Mouse (Mus musculus): Measurements from ENCODE around the gene Fbxw8.

Fbxw8 gene

DNA sequence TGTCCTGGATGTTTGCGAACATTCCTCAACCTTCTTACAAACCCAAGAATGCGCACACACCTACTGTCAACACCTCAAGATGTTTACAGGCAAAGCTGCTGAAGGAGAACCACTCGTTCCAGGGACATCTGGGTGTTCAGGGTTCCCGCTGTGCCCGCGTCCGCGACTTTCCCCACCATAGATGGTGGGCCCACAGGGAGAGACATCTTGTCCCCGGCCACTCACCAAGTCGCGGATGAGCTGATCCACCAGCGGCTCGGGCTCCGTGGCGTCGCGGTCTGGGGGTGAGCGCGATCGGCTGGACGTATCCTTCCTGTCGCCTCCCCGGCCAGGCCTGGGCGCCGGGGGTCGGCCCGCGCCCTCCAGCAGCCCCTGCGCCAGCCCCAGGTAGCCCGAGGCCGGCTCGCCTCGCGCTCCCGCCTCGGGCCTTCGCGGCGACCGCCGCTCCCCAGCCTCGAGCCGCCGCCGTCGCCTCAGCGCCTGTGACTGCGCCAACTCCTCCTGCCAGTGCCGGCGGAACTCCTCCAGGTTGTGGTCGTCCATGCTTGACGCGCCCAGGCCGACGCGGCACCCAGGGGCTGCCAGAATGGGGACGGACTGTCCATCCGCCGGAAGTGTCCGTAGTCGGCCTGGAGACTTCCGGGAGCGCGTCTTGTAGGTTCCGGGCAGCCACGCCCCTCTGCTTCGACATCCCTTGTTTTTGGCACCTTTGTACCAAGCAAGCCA is at the start of gene Fbxw8:
TSS of gene Fbxw8 (minus strand) at position 626 of the 726 bp plus-strand sequence.
- peak; percentile 82 for DNase-seq

DNA sequence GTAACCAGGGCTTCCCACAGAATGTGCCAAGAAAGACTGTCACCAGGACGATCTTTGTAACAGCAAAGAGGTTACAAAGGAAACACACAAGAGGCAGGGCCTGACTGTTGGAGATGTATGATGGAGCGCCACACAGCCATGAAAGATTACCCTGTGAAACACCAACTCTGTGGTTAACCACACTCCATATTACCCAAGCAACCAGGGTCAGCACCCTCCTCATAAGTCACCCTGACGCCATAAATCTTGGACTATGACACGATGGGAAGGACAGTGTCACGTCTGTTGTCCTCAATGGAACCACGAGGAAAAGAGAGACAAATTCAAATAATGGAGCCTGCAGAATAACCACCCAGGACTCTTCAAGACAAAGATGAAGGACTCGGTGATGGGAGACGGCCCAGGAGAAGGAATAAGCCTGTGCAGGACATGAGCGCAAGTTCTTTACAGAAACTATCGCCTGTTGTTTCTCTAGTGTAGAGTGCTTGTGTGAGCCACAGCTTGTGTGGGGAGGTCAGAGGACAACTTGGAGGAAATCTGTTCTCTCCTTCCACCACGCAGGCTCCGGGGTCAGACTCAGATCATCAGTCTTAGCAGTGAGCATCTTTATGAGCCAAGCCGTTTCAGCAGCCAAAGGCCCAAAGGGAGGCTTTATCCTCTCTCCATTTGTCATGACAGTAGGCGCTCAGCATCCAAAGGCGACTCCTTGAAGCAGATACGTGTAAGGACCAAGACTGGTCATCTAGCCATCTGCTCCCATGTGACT is 49.6 kb upstream of the Fbxw8 start:
- no peak for DNase-seq

DNA sequence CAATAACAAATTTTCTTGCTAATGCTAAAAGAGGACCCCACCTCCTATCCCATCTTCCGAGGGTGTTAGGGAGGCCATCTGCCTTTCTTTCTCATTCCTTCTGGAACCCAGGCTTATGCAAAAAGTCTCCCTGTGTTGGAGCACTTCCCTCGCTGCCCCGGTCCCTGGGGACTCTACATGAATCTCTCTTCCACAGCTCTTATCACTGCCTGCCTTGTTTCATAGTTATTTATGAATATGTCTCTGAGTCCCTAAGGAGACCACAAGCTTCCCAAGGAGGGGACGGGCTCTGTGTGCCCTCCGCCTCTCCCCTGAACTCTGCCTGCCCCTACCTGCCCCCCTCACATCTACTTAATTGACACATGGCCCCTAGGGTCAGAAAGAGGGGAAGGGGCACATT is 44.4 kb upstream of the Fbxw8 start:
- DNase-seq, result no peak

DNA sequence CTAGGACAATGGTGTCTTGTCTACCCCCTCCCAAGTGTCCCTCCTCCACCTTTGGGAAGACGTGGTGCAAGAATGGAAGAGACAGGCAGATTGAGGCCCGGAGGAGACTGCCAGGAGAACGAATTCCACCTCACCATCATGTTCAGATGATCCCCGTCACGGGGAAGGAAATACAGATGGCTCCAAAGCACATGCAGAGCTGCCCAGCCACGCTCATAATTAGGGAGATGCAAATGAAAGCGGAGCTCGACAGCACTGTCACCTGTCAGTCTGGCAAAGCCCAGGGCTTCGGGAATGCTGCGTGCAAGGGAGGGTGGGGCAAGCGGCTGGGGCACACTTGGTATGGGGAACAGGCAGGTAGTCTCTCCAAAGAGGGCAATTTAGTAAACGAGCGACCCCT is 42.2 kb upstream of the Fbxw8 start:
- no peak for DNase-seq

DNA sequence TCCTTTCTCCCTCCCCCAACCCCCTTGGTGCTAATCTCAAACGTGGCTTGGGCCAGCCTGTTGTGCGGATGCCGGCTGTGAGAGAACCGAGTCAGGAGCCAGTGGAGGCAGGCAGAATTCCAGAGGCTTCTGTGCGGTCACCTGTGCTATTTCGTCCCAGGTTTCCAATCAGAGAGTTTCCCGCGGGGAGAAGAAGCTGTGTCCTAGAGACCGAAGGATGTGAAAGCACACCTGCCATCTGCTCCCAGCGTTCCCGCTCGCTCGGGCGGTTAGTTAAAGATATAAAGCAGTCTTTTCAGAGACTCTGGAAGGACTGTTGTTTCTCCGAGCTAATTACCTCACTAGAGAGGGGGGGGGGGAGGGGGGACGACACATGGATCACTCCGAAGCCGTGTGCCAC is 37.0 kb upstream of the Fbxw8 start:
- DNase-seq, result no peak

DNA sequence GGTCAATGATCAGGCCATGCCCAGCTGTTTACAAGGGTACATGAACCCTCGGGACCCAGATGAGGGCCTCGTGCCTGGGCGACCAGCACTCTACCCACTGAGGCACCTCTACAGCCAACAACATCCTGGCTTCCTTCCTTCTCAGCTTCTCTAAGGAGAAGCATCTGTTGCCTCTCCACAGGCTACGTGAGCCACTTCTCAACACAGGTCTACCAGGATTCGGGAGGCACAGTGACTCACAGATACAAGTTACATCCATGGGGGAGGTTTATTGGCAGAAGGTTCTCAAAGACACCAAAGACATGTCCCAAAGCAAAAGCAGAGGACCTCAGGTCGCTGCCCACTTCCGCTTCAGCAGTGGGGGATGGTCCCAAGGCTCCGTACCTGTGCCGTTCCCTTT is 35.2 kb upstream of the Fbxw8 start:
- no peak for DNase-seq

DNA sequence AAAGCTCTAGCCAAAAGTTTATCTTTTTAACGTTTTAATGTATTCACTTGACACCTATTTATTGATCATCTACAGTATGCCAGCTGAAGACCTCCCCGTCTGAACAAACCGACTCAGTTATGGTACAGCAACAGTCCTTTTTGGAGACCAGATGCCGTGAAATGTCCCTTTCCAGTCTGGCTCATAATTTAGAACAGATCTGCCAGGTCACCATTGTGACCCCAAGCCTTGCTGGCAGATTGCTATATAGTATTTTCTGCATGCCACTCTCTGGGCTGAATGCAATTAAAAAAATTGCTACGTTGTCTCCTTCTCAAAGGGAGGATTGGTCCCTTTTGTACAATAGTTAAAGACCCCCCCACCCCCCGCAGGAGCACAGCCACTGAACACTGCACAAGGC is 33.1 kb upstream of the Fbxw8 start:
- DNase-seq, result no peak

DNA sequence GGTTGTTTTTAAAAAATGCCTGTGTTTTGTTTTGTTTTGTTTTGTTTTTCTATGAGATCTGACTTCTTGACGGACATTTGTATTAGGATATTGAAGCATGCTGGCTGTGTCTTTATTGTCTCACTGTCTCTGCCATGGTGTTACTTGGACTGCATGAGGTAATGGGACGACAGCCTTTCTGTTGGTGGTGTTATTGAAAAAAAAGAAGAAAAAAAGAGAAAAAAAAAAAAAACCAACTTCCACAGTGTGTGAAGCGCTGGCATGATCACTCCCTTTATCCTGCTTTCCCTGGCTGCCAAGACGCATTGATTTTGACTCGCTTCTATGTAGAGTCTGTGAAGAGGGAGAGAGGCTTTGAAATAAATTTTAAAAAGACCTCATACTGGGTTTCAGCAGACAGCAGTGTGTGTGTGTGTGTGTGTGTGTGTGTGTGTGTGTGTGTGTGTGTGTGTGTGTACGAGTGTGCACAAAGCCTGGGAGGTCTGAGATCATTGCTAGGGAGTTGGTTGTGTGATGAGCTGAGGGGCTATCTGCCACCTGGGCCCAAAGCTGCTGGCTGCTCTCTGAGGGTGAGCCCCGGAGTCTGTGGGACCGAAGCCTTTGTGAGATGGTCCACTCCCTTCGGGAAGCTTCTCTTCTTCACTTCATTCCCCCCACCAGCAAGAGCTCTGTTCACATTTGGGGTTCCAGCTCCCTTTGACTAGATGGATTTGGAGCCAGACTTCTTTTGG is 31.8 kb upstream of the Fbxw8 start:
- no peak for DNase-seq

DNA sequence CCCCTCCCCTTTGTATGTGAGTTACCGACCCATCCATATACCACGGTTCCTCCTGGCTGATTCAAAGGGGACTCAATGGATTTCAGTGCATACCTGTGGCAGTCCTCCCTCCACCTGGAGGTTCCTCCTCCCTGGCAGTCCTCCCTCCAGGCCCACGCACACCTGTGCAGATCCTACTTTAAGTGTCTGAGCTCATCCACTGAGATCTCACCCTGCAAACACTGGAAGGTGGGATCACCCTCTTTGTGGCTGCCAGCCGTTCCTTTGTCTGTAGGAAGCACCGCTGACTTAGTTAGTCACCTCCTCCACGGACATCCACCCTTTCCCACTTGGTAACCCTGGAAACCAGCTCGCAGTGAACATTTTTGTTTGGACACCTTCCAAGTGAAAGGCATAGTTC is 22.4 kb upstream of the Fbxw8 start:
- DNase-seq, result no peak

DNA sequence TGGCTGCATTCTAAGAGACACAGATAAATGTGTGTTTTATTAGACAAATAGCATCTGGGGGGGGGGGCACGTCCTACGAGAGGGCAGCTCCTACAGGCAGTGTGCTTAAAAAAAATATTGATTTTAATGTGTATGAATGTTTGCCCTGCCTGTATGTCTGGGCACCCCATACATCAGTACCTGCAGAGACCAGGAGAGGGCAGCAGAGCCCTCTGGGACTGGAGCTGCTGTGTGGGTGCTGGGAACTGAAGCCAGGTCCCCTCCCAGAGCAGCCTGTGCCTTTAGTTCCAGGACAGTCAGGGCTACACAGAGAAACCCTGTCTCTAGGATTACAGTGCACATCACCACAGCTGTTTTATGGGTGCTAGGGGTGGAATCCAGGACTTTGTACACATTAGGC is 19.9 kb upstream of the Fbxw8 start:
- no peak for DNase-seq

DNA sequence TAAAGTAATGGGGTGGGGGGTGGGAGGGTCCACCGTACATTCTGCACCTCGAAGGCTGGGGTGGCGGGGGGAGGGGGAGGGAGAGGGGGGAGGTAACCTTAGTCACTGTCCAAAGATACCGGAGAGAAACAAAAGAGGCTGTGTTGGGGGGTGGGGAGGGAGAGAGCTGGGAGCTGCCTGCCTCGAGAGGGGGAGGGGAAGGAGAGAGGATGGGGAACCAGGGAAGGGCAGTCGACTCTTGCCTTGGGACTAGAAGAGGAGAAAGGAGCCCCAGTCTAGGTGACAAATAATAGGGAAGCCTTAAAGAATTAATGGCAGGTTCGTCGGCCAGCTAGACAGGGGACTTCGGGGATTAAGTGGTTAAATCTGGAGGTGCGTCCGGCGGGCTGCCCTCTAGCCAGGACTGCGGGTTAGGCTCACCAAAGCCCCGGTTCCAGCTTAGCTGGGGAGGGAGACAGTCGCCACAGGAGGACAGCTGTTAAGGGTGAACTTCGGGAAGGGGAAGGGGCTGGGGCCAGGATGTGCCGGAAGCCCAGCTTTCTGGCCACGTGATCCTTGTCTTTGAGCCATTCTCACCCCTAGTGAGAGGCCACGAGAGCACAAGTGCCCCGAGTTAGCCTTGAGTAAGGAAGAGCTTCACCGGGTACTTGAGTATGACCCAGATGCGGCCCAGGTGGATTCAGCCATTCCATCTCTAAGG is 19.2 kb upstream of the Fbxw8 start:
- no peak for DNase-seq

DNA sequence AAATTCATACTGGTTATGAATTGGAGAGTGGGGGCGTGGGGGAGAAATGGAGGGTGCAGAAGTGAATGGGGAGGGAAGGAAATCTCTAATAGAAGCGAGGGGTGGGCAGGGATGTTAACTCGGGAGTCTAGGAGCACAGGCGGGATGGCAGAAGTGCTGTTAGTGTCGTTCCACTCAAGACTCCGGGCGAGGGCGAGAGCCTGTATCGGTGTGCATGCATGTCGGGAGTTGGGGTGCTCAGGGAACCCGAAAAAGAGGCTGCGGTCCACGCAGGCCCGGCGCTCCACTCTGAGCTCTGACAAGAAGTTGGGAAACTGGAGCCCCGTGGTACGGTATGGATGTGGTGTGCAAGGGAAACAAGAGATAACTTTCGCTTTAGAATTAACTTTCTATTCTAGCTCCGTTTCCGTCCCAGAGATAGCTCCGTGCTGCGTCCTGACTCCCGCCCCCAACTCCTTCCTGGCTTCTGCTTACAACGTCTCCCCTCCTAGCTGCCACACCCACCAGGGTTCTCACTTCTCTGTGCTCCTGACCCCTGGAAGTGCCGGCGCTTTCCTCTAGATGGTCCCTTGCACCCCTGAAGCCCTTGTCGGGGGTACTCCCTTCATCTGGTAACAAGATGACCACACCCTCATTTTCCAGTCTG is 16.9 kb upstream of the Fbxw8 start:
- no peak for DNase-seq

DNA sequence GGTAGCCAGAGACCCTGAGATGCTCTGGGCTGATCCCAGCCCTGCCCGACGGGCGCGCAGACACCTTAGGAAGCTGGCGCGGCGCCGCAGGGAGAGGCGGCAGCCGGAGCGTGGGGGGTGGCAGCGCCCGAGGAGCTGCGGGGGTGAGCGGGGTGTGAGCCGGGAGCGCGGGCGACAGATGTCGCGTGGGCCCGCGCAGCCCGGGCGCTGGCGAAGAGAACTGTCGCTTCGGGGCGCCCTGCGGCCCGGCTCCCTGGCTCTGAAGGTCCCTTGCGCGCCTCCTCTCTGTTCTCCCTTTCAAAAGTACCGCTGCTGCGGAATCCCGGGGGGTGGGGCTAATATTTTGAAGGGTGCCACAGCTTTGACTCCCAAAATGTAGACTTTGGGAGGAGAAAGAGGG is 16.4 kb upstream of the Fbxw8 start:
- no peak for DNase-seq

DNA sequence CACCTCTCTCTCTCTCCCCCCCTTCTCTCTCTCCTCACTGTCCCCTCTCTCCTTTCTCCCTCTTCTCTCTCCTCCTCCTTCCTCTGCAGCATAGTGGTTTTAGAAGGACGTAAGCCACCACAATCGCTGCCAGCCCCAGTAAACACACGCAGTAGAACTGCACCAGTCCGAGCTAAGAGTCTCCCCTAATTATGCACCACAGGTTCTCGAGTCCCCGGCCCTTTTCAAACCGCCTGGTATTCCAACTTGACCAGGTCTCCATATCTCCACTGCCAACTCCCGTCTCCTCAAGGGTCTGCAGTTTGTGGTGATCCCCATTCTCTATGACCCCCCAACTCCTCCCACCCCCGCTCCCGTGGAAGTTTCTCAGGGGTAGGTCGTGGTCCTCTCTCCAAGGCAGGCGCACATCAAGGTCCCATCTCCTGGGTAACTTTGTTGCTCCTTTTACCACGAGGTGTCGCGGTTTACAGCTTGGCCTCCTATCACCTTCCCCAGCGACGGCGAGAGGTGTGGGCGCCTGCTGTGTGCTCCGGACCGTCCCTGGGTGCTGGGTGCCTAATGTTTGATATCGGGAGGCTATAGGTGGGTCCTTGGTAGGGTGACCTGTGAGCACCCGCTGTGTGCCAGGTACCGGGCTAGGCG is 15.7 kb upstream of the Fbxw8 start:
- peak; percentile 40 for DNase-seq

DNA sequence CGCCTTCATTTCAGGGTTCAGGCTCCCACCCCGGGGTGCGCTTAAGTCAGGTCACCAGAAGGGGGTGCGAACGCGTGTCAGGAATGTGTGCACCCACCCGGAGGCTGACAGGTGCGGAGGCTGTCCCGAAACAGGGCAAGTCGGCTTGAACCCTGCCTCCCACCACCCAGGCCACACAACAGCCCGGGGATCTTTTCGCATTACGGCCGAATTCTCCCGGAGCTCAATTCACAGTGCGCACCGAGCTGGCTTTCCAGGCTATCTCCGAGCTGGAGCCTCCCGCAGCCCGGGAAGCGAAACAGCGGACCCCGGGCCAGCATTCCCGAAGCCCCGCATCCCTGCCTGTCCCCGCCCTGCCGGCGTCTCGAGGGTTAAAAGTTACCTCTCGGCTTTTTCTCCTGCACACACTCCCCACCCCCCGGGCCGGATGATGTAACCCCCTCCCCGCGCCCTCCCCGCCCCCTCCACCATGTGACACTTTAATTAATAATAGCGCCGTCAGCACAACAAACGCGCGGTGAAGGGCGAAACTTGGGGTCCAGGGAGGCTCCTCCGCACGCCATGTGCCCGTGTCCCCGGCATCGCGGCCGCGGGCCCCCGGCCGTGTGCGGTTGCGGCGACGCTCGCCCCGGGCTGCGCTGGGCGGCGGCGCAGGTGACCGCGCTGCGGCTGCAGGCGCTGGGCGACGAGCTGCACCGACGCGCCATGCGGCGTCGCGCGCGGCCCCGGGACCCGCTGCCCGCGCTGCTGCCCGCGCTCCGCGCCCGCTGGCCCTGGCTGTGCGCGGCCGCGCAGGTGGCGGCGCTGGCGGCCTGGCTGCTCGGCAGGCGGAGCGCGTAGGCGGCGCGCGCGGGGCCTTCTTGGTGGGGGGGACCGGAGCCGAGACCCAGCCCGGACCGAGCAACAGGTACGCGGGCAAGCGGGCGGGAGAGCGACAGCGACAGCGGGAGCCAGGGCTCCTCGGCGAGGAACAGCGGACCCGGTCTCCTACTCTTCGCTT is 14.3 kb upstream of the Fbxw8 start:
- DNase-seq, result peak; percentile 46

DNA sequence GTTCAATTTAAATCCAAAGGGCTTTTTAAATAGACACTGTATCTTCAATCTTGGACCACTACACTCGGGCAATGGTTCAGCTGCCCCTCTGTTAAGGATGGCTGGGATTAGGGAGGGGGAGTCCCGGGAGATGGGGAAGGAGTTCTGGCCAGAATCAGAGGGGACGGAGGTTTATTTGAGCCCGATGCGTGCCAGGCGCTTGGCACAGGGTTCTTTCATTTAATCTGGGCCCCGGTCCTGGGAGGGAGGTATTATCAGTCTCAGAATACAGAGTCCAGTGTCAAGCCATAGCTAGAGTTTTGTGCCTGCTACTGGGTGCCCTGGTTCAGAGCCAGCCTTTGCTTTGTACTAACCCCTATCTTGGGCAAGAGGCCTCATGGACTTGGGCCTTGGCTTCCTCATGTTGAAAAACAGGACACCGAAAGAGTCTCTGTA is 12.3 kb upstream of the Fbxw8 start:
- DNase-seq, result no peak

DNA sequence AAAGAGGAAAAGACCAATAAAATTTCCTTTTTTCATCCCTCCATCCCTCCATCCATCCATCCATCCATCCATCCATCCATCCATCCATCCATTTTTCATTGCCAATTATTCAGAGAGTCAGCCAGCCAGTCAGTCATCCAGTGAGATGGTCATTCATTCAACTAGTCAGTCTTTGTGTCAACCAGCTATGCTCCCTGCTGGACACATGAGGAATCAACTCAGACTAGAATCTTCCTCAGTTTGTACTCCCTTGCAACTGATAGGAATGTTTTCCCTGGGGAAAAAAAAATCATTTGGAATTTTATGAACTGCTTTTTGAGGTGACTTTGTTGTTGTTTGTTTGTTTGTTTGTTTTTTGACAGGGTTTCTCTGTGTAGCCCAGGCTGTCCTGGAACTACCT is 10.2 kb upstream of the Fbxw8 start:
- no peak for DNase-seq

DNA sequence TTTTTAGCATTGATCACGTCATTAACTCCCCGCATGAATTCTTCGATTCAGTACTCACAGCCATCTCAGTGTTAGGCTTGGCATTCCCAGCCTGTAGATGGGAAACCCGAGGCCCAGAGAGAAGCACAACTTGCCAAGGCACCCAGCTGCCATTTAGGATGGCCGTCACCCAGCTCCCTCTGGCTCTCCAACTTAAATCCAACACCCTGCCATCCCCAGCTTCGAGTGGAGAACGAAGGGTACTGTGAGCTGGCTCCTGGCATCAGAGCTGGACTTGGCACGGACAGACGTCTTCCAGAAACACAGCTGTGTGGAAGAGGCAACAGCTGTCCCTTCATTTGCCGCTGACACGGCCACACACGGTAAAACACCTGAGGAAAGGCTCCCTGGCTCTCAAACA is 9.3 kb upstream of the Fbxw8 start, which contains the start of gene Hrk:
TSS of gene Hrk (plus strand) at position 68 of the 400 bp plus-strand sequence.
- no peak for DNase-seq

DNA sequence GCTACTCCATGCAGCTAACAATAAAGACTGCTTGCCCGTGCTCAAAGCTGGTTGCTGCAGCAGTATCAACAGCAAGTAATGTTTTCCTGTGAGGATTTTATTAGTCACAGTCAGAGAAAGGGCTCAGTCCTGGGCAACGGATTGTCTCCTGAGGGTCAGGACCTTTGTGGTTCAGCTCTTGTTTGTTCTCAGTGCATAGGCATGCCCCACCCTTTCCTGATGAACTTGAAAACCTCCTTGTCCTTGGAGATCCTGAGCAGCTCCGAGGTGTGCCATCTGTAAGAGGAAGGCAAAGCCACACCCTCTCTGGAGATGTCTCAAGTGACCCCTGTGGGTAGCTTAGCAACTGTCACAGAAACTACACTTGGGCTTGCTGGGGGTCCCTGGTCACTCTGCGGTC is 5.4 kb upstream of the Fbxw8 start:
- DNase-seq, result no peak

DNA sequence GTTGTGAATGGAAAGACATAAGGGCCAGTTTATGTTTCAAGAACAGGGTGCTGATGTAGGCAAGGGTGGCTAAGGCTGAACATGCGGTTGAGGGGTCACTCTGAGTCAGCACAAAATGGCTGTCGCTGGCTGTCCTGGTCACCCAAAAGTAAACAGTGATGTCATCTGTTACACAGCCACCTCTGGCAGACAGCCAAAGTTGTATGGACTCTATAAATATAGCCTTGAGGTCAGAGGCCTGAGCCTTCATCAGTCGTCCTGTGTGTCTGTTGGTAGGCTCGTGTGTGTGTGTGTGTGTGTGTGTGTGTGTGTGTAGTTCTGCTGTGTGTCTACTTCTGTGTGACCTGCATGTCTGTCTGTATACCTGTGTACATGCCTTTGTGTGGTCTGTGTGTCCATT is 1.7 kb upstream of the Fbxw8 start:
- no peak for DNase-seq

DNA sequence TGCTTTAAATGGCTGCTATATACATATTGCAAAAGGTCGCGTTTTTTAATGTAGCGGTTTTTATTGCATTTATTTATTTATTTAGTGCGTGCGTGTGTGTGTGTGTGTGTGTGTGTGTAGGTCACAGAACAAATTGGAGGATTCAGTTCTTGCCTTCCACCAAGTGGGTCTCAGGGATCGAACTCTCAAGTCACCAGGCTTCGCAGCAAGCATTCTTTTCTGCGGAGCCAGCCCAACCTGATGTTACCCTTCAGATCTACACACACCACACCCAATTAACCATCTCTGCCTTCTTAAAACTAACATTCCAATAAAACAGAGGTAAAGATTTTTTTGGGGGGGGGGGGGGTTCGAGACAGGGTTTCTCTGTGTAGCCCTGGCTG is 292 bp upstream of the Fbxw8 start:
- no peak for DNase-seq

Data from cerebellum, adult 8-10 months (tissue).